Mouse (Mus musculus) kidney, postnatal 4 days (tissue): Measurements from ENCODE around the gene Zfp454.

Source experiments
- DNase-seq, 2 experiments: peaks; one replicate each; pipeline ENCODE4 v3.0.0; 2021; ENCODE audit warnings: mixed read lengths in 2 of 2

Gene Zfp454

GRCm38 (mm10) chr11:50887390-50888128 lies at the start of gene Zfp454:
Zfp454 (minus strand) TSS chr11:50887651.
- DNase-seq = peak; percentile 90 to 93

DNA sequence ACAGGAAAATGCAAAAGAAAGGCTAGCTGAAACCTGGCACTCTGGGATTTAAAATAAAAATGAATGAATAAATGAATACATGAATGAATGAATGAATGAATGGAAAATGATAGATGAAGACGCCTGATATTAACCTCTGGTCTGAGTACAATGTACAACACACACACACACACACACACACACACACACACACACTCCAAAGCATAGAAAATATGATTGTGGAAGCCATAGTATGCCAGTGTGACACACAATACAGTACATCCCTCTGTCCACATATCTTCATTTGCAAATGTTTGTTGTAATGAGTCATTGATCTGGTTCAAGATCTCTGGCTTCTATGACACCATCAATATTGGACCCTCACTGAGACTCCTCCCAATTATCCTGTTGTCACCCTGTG lies 44.6 kb upstream of the Zfp454 start:
- no peak for DNase-seq

GRCm38 (mm10) chr11:50931451-50931866 lies 44.0 kb upstream of the Zfp454 start, which contains the start of gene Zfp354b:
Zfp354b (minus strand) TSS chr11:50931633.
- peak; percentile 89 to 92 for DNase-seq

- DNase-seq = peak in 1 of 2 experiments; percentile 30
Measured at GRCm38 (mm10) chr11:50931021-50931420, 43.6 kb upstream of the Zfp454 start.

- no peak for DNase-seq
Measured at GRCm38 (mm10) chr11:50930469-50931014, 43.1 kb upstream of the Zfp454 start.

DNA sequence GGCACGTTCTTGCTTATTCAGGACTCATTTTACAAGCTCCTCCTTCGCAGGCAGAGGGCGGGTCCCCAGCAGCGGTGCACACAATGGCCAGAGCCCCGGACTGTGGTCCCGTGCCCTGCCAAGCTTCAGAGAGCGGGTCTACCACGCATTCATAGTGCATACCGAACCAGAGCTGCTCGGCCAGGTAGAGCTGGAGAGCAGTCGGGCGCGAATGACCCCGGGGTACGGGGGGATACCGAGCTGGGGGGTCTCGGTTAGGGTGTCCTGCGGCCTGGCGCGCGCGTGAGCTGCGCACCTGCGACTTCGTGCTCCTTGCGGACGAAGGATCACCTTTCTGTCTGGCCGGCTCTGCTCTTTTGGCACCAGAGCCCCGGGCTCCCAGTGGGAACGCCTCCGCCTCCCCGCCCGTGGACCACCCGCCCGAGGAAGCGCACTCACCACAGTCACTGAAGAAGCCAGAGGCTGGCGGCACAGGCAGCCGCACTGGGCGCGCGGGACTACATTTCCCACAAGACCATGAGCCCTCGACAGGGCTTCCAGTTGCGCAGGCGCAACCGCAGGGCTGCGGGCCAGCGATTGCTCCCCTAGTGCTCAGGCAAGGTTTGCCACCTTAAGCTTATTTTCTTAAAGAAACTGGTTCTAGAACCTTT lies 28.3 kb upstream of the Zfp454 start, which contains the start of gene Zfp2:
TSS of gene Zfp2 (minus strand) at position 495 of the 650 bp plus-strand sequence.
- DNase-seq = peak; percentile 93 to 96

GRCm38 (mm10) chr11:50914461-50914860 lies 27.0 kb upstream of the Zfp454 start:
- no peak for DNase-seq

- DNase-seq = no peak
Measured at GRCm38 (mm10) chr11:50913301-50913700, 25.9 kb upstream of the Zfp454 start.

- DNase-seq = no peak
Measured at GRCm38 (mm10) chr11:50908136-50908535, 20.7 kb upstream of the Zfp454 start.

- DNase-seq = no peak
Measured at GRCm38 (mm10) chr11:50897359-50897758, 9.9 kb upstream of the Zfp454 start.

DNA sequence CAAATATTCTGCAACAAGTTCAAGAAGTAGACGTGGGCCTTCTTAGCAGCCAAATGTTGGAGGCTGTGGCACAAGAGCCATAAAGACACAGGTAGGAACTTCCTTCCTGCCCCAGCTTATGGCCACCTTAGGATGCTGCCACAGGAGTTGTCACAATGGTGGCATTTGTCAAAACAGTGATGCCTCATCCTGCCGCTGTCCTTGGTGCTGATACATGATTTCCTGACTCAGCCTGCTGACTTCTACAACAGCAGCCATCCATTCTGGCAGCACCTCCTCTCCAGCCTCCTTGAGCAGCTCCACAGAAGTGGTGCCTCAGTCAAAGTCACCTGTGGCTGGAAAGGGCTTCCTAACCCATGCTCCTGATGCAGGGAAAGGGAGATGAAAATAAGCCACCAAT lies 5.0 kb upstream of the Zfp454 start:
- DNase-seq = peak in 1 of 2 experiments; percentile 10

DNA sequence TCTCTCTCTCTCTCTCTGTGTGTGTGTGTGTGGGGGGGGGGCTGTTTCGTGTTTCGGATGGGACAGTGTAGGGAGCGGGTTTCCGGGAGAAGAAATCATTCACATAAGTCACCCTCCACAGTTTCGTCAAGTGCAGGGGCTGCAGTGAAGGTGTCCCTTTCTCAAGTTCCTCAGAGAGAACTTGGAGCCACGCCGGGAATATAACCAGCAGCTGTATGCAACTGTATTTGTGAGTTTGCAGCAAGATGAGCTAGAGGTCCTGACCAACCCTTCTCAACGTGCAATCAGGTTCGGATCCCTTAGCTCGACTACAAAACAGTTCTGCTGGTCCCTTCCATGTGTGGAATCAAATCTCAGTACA lies 538 bp downstream of the Zfp454 start:
- DNase-seq = peak; percentile 38 to 56

- DNase-seq = peak; percentile 12 to 34
Measured at GRCm38 (mm10) chr11:50886231-50886932, 1.1 kb downstream of the Zfp454 start.

DNA sequence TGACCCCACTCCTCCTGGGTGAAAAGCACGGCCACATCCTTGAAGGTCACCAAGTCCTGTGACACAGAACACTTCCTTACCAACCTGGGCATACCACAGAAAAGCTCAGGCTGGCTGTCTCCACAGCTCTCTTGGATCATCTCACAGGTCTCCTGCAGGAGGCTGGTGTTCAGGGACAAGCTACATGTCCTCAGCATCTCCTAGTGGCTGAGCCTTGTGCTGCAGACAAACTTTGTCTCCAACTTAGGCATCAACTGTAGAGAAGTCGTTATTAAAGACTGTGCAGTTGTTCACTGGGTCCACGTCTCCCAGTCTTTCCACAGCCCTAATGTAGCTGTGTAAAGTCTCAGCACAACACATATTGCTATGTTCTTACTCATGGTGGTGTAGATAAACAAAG lies 3.7 kb downstream of the Zfp454 start:
- DNase-seq = no peak

DNA sequence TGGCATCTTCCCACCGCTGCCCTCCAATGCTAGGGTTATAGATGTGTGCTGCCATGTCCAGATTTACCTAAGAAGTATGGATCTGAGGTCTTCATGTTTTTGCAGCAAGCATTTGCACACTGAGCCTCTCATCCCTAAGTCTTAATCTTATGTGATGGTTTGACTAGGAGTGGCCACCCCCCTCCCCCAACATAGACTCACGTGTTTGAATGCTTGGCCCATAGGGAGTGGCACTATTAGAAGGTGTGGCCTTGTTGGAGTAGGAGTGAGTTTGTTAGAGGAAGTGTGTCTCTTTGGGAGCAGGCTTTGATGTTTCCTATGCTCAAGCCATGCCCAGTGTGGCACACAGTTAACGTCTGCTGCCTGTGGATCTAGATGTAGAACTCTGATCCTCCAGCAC lies 8.8 kb downstream of the Zfp454 start:
- no peak for DNase-seq

DNA sequence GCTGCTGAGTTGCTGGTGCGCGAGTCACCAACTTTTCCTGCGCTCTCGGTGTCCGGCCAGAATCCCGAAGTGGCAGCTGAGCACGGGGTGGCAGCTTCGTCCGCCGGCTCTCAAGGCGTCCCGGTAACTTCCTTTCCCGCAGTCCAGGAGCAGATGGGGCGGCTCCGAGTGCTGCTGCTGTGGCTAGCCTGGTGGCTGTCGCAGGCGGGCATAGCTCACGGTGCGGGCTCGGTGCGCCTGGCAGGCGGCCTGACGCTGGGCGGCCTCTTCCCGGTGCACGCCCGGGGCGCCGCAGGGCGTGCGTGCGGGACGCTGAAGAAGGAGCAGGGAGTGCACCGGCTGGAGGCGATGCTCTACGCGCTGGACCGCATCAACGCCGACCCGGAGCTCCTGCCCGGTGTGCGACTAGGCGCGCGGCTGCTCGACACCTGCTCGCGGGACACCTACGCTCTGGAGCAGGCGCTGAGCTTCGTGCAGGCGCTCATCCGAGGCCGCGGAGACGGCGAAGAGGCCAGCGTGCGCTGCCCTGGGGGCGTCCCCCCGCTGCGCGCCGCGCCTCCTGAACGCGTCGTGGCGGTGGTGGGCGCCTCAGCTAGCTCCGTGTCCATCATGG lies 36.4 kb downstream of the Zfp454 start:
- DNase-seq = peak; percentile 38 to 63

- no peak for DNase-seq
Measured at GRCm38 (mm10) chr11:50850177-50850735, 37.2 kb downstream of the Zfp454 start, which contains the start of gene Grm6. Grm6 (plus strand) TSS chr11:50850685.

- no peak for DNase-seq
Measured at GRCm38 (mm10) chr11:50849310-50849709, 38.1 kb downstream of the Zfp454 start.

DNA sequence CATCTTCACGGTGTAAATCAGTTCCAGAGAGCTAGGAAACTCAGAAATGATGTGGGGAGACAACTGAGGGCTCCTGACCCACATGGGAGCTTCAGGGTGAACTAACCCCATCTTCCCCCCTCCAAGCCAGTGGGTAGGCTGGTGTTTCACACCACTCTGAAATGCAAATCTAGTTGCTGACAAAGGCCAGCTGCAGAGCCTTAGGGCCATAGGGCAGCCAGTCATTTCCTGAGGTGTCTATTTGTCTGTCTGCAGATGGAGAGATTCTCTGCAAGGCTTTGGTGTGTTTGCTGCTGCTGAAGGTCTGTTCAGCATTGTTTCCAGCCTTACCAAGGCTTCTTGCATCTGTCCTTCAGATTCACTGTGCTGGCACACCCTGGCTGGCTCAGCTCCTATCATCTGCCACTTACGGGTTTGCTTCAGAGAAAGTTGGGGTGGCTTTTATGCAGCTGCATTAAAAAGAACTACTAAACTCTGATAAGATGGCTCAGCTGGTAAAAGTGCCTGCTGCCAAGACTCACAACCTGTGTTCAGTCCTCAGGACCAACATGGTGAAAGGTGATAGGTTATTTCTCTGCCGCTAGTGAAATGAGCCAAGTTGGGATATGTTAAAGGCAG lies 38.8 kb downstream of the Zfp454 start:
- no peak for DNase-seq

- peak; percentile 25 to 47 for DNase-seq
Measured at GRCm38 (mm10) chr11:50847047-50847446, 40.4 kb downstream of the Zfp454 start.

GRCm38 (mm10) chr11:50845951-50846350 lies 41.5 kb downstream of the Zfp454 start:
- no peak for DNase-seq
